Mouse (Mus musculus) adrenal gland, postnatal 10 days (tissue): Measurements from ENCODE around the gene Polr3c. TPM values are rescaled to one million over a fixed set of nuclear protein-coding genes. Genes with fewer than 3 reads are reported as not detected.
A peak's percentile ranks its signal among the peaks of the same experiment; 100 is the strongest.
"Not testable (repeated sequence)": the region's sequence is repeated elsewhere in the genome, so short reads cannot be mapped to it uniquely, and the experiment has no call there.

Experiments
- DNase-seq: peaks from one replicate; pipeline ENCODE4 v3.0.0; 2021; ENCODE audit warnings: mixed read lengths
- total RNA-seq, 2 experiments: library from RNA; stranded (reverse); gene quantifications; 2 replicates each; pipeline ENCODE4 v1.2.3; 2021

The Polr3c gene
- total RNA-seq, 2 experiments from 2014 or later: 28.0 to 32.7 TPM

GRCm38 (mm10) chr3:96708684-96709064 is 18.8 kb downstream of the Polr3c start:
- DNase-seq: no peak

GRCm38 (mm10) chr3:96707903-96708683 is 19.3 kb downstream of the Polr3c start, which contains the start of gene Nudt17:
TSS of gene Nudt17 (minus strand) at chr3:96708562.
- DNase-seq: peak; percentile 94

- DNase-seq: no peak
Observed at GRCm38 (mm10) chr3:96706984-96707383, 20.4 kb downstream of the Polr3c start.

- no peak for DNase-seq
Observed at GRCm38 (mm10) chr3:96706217-96706616, 21.2 kb downstream of the Polr3c start.

GRCm38 (mm10) chr3:96704778-96705177 is 22.6 kb downstream of the Polr3c start:
- peak; percentile 46 for DNase-seq

- DNase-seq: no peak
Observed at GRCm38 (mm10) chr3:96701003-96701402, 26.4 kb downstream of the Polr3c start.

GRCm38 (mm10) chr3:96700376-96700775 is 27.1 kb downstream of the Polr3c start:
- DNase-seq: peak; percentile 49

GRCm38 (mm10) chr3:96698993-96699690 is 28.3 kb downstream of the Polr3c start:
- no peak for DNase-seq

- DNase-seq: peak; percentile 96
Observed at GRCm38 (mm10) chr3:96696766-96697732, 30.4 kb downstream of the Polr3c start.

- DNase-seq: peak; percentile 92
Observed at GRCm38 (mm10) chr3:96696198-96696765, 31.1 kb downstream of the Polr3c start, which contains the start of gene Pias3. TSS of gene Pias3 (plus strand) at chr3:96696384.

GRCm38 (mm10) chr3:96693579-96693978 is 33.8 kb downstream of the Polr3c start:
- no peak for DNase-seq

- peak; percentile 51 for DNase-seq
Observed at GRCm38 (mm10) chr3:96692506-96692905, 34.9 kb downstream of the Polr3c start.

- DNase-seq: no peak
Observed at GRCm38 (mm10) chr3:96690298-96690697, 37.1 kb downstream of the Polr3c start.

GRCm38 (mm10) chr3:96688854-96689253 is 38.6 kb downstream of the Polr3c start:
- DNase-seq: no peak

- DNase-seq: not testable (repeated sequence)
Observed at GRCm38 (mm10) chr3:96686057-96686456, 41.4 kb downstream of the Polr3c start.

GRCm38 (mm10) chr3:96684822-96685156 is 42.6 kb downstream of the Polr3c start:
- peak; percentile 37 for DNase-seq

- DNase-seq: peak; percentile 42
Observed at GRCm38 (mm10) chr3:96684151-96684821, 43.1 kb downstream of the Polr3c start.

GRCm38 (mm10) chr3:96683496-96683895 is 43.9 kb downstream of the Polr3c start:
- no peak for DNase-seq

- no peak for DNase-seq
Observed at GRCm38 (mm10) chr3:96680269-96680956, 47.0 kb downstream of the Polr3c start.

GRCm38 (mm10) chr3:96679159-96679674 is 48.2 kb downstream of the Polr3c start:
- DNase-seq: peak; percentile 67
